Mouse (Mus musculus): ENCODE results near the gene Pip4p1.
"Not testable (repeated sequence)": the region's sequence is repeated elsewhere in the genome, so short reads cannot be mapped to it uniquely, and the experiment has no call there.

The Pip4p1 gene

GRCm38 (mm10) chr14:50930754-50931492 is at the start of gene Pip4p1, which contains the start of gene Pnp:
Gene Pip4p1 (minus strand): TSS chr14:50930856.
Gene Pnp (plus strand): TSS chr14:50931082.
- DNase-seq: peak; percentile 100

GRCm38 (mm10) chr14:50979631-50980030 is 49.0 kb upstream of the Pip4p1 start:
- DNase-seq: no peak

GRCm38 (mm10) chr14:50978451-50978850 is 47.8 kb upstream of the Pip4p1 start:
- DNase-seq: not testable (repeated sequence)

- peak; percentile 35 for DNase-seq
Observed at GRCm38 (mm10) chr14:50976674-50977073, 46.0 kb upstream of the Pip4p1 start.

- DNase-seq: no peak
Observed at GRCm38 (mm10) chr14:50975001-50975400, 44.3 kb upstream of the Pip4p1 start.

- DNase-seq: no peak
Observed at GRCm38 (mm10) chr14:50973700-50974099, 43.0 kb upstream of the Pip4p1 start.

- not testable (repeated sequence) for DNase-seq
Observed at GRCm38 (mm10) chr14:50973054-50973453, 42.4 kb upstream of the Pip4p1 start.

- no peak for DNase-seq
Observed at GRCm38 (mm10) chr14:50970822-50971221, 40.2 kb upstream of the Pip4p1 start.

GRCm38 (mm10) chr14:50969558-50970544 is 39.2 kb upstream of the Pip4p1 start:
- peak; percentile 38 for DNase-seq

GRCm38 (mm10) chr14:50969041-50969440 is 38.4 kb upstream of the Pip4p1 start:
- no peak for DNase-seq

- DNase-seq: no peak
Observed at GRCm38 (mm10) chr14:50968216-50968980, 37.7 kb upstream of the Pip4p1 start.

GRCm38 (mm10) chr14:50958289-50958995 is 27.8 kb upstream of the Pip4p1 start:
- not testable (repeated sequence) for DNase-seq

GRCm38 (mm10) chr14:50957146-50957545 is 26.5 kb upstream of the Pip4p1 start:
- DNase-seq: not testable (repeated sequence)

- not testable (repeated sequence) for DNase-seq
Observed at GRCm38 (mm10) chr14:50956724-50957123, 26.1 kb upstream of the Pip4p1 start.

GRCm38 (mm10) chr14:50955942-50956508 is 25.4 kb upstream of the Pip4p1 start, which contains the start of gene Pnp2:
Gene Pnp2 (plus strand): TSS chr14:50955992.
- peak; percentile 67 for DNase-seq

GRCm38 (mm10) chr14:50955487-50955886 is 24.8 kb upstream of the Pip4p1 start:
- DNase-seq: peak; percentile 24

- DNase-seq: not testable (repeated sequence)
Observed at GRCm38 (mm10) chr14:50945526-50945925, 14.9 kb upstream of the Pip4p1 start.

- DNase-seq: not testable (repeated sequence)
Observed at GRCm38 (mm10) chr14:50945081-50945480, 14.4 kb upstream of the Pip4p1 start.

- DNase-seq: not testable (repeated sequence)
Observed at GRCm38 (mm10) chr14:50944668-50945033, 14.0 kb upstream of the Pip4p1 start.

GRCm38 (mm10) chr14:50943932-50944667 is 13.4 kb upstream of the Pip4p1 start, which contains the start of gene Gm49342:
Gene Gm49342 (plus strand): TSS chr14:50944517.
- peak; percentile 99 for DNase-seq

GRCm38 (mm10) chr14:50938940-50939339 is 8.3 kb upstream of the Pip4p1 start:
- DNase-seq: peak; percentile 15
